Mouse (Mus musculus): Measurements from ENCODE around the gene Rbpj. TPM values are rescaled to one million over a fixed set of nuclear protein-coding genes. Genes with fewer than 3 reads are reported as not detected.
A peak's percentile ranks its signal among the peaks of the same experiment; 100 is the strongest.

The Rbpj gene
- polyA plus RNA-seq, 1 experiment = 13.3 TPM

DNA sequence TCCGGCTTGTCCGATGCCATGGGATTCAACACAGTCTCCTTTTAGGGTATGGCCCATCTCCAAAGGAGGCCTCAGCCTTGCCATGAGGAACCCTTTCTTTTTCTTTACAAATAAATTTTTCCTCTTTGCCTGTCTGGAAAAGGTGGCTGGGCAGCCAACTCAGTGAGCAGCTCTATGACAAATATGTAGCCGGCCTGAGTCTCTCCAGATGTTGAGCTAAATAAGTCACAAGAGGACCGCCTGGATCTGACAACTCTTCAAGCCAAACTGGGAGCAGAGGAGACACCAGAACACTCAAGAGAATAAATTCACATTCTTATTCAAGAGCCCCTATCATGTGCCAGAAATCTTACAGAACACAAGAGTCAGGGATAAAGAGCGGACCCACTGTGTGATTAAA, 10.5 kb upstream of the Rbpj start:
- Histone ChIP-seq H3K4me3 (ENCODE audit: insufficient read depth, low read depth, low read length) (no peak overlapping the region), H3K4me1 (ENCODE audit: control insufficient read depth, insufficient read depth, insufficient read length, low read length) (peaks cover 3% of the 10 kb centered on the region; the same call in 1 of the 2 replicates), H3K27ac (replicated peaks; ENCODE audit: low read depth, low read length) (no peak overlapping the region; the same call in 1 of the 2 replicates)

DNA sequence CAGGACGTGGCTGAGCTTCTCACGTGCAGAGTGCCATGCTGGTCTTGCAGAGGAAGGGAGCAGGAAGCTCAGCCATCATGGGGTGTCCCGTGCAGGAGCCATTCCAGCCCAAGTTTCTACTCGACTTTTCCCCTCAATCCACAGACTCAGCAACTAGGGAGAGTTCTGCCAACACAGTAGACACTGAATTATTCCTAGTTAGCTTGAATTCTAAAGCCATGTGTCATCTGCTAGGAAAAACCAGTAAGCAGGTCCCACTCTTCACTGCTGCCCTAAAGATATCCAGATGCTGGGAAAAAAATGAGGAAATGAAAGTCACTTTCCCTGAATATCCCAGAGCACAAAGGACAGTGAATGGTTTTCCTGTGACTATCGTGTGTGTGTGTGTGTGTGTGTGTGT, 5.8 kb upstream of the Rbpj start:
- Histone ChIP-seq H3K27ac (replicated peaks; ENCODE audit: low read depth, low read length) (no peak overlapping the region), H3K4me1 (ENCODE audit: control insufficient read depth, insufficient read depth, insufficient read length, low read length) (no peaks in the 10 kb centered on the region), H3K4me3 (ENCODE audit: insufficient read depth, low read depth, low read length) (no peak overlapping the region)

DNA sequence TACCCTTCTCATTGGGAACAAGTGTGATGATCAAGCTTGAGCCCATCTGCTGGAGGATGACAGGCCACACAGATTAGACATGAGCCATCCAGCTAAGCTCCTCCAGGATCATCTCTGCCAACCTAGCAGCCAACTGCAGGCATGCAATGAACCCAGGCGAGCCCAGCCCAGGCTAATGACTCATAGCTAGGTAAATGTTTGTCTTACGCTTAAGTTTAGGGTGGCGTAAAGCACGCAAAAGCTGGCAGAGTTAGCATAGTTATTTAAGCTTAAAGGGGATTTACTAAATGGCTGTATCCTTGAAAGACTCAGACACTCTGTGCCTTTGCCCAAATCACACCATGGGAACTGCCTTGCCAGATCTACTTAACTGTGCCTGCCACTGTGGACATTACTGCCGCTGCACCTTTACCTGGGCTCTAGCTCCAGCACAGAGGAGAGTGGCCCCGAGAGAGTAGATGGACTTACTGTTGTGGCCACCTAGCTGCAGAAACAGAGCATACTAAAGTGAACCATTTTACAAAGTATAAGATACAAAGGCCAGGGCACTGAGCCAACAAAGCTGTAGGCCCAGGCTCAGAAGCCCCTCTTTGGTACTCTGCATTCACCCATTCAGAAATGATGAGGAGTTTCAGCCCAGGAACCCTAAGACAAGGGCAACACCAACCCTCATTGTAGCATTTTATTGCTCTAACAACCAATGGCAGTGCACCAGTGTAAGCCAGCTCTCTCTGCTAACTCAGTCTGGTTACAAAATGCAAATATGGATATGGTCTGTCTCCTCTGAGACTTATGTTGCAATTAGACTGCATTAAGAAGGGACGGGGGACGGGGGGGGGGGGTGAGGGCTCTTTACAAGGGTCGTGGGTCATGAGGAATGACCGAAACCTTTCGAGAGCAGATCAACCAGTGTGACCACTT, 2.6 kb upstream of the Rbpj start:
- no peaks in the 10 kb centered on the region for H3K4me1 ChIP-seq (ENCODE audit: control insufficient read depth, insufficient read depth, insufficient read length, low read length)
- no peak overlapping the region for H3K4me3 ChIP-seq (ENCODE audit: insufficient read depth, low read depth, low read length)
- H3K27ac ChIP-seq (replicated peaks; ENCODE audit: low read depth, low read length) = no peak overlapping the region

DNA sequence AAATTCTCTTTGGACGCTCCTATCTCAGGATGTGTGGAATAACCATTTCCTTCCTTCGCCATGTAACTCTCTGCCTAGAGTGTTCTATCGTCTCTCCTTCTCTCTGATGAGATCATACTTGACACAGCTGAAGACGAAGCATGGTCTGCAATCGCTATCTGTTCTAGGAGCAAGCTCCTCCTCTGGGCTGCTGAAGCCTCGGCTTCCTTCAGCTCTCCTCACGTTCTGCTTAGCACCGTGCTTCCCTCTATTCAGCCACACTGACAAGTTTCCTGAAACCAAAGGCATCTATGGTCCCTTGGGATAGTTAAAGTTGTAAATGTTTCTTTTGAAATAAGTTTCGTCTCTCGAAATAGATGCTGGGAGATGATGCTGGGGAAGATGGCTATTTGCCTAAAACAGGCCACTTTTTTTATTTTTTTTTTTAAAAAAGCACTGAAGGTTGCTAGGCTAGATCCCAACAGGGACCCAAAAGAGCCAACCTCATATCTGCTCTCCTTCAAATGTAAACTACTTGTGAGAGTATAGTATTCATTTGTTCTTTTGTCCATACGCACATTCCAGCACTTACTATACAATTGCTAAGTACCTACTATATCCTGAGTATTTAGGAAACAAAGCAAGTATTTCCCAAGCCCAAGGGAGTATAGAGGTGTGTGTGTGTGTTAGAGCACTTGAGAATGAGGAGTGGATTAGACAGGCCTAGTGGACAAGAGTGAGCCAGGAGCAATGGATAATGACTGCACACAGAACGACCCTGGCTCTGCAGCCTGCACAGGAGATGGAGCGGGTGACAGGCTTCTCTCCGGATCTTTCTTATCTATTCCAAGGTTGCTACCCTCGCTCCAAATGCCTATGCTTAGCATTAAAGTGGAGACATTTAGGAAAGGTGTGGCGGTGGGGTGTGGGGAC, 726 bp downstream of the Rbpj start:
- Histone ChIP-seq H3K27ac (replicated peaks; ENCODE audit: low read depth, low read length) (peak overlapping the region; percentile 2; the same call in 1 of the 2 replicates), H3K4me3 (ENCODE audit: insufficient read depth, low read depth, low read length) (peak overlapping the region; percentile 23), H3K4me1 (ENCODE audit: control insufficient read depth, insufficient read depth, insufficient read length, low read length) (0 out of 2 replicates have a peak, but pooled peaks cover 2% of the 10 kb centered on the region)

DNA sequence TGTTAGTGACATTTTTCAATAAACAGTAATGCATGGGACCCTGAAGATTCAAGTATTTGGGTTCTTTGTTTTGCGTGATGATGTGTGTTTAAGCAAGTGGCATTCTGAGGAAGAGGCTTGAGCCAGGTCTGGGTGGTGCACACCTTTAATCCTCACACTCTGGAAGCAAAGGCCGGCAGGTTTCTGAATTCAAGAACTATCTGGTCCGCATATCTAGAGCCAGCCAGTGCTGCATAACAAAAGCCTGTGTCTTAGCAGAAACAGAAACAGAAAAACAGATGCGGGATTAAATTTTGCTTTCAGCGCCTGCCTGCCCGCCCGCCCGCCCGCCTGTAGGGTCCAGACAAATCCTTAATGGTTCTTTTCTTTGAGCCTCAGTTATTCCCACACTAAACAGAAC, 1.6 kb downstream of the Rbpj start:
- 0 out of 2 replicates have a peak, but pooled peaks cover 2% of the 10 kb centered on the region for H3K4me1 ChIP-seq (ENCODE audit: control insufficient read depth, insufficient read depth, insufficient read length, low read length)
- H3K4me3 ChIP-seq (ENCODE audit: insufficient read depth, low read depth, low read length) = no peak overlapping the region
- H3K27ac ChIP-seq (replicated peaks; ENCODE audit: low read depth, low read length) = peak overlapping the region; percentile 2; the same call in 1 of the 2 replicates

DNA sequence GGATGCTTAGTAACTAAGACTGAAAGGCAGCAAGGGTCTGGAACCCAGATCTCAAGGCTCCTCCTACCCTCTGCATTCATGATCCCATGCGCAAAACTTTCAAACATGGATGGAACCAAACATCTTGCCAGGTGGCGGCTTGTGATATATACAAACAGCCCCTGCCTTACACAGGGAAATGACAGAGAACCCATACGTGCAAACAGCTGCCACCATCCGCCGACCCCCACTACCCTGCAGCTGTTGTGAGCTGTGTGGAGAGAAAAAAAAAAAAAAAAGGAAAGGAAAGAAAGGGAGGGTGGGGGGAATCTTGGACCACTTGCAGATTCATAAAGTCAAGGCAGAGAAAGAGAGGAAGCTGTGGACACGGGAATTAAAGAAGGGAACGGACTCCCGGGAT, 2.4 kb downstream of the Rbpj start:
- Histone ChIP-seq H3K4me3 (ENCODE audit: insufficient read depth, low read depth, low read length) (peak overlapping the region; percentile 15; the same call in 1 of the 2 replicates), H3K4me1 (ENCODE audit: control insufficient read depth, insufficient read depth, insufficient read length, low read length) (0 out of 2 replicates have a peak, but pooled peaks cover 2% of the 10 kb centered on the region), H3K27ac (replicated peaks; ENCODE audit: low read depth, low read length) (0 out of 2 replicates have a peak overlapping the region, but pooled peaks have one; percentile 4)

DNA sequence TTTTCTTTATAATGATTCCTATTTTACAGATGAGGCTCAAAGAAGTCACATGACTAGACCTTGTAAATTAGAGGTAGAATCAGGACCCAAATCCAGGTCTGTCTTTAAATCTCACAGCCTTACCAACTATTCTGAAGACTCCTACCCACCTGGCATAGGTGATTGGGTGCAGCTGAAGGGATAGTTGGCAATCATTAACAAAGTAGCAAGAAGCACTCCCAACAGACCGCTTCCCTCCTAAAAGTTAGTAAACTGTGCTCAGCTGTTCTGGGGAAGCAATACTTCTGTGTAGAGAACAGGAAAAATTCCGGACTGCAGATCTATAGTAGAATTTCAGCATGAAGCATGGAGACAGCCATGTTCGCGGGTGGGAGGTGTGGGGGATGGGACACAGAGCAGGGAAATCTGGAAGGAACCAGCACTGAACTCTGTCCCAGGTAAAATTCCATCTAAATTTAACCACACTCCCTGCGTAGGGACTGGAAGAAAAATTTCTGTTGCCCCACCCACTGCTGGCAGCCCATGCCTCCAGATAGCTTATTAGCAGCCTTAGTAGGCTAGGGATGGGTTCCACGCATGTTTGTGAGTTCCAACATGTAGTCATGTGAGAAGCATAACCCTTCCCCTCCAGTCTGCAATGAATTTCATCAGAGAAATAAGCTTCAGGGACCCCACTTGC, 3.3 kb downstream of the Rbpj start:
- H3K27ac ChIP-seq (replicated peaks; ENCODE audit: low read depth, low read length) = 0 out of 2 replicates have a peak overlapping the region, but pooled peaks have one; percentile 18
- H3K4me1 ChIP-seq (ENCODE audit: control insufficient read depth, insufficient read depth, insufficient read length, low read length) = 0 out of 2 replicates have a peak, but pooled peaks cover 2% of the 10 kb centered on the region
- peak overlapping the region; percentile 2; the same call in 1 of the 2 replicates for H3K4me3 ChIP-seq (ENCODE audit: insufficient read depth, low read depth, low read length)

DNA sequence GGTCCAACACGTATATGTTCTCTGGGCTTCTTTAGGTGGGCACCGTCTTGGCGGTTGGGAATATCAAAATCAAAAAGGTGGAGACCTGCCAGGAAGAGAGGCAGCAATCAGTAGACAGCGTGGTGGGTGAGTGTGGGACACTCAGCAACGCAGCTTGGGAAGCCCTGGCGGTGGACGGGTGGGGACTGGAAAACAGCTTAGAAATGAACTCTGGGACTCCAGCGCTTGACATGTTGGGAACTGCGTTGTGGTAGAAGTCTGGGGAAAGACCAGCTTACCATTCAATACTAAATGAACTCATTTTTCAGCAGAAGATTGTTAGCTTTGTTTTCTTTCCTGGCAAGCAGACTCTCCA, 3.8 kb downstream of the Rbpj start:
- Histone ChIP-seq H3K4me3 (ENCODE audit: insufficient read depth, low read depth, low read length) (peak overlapping the region; percentile 13; the same call in 1 of the 2 replicates), H3K4me1 (ENCODE audit: control insufficient read depth, insufficient read depth, insufficient read length, low read length) (0 out of 2 replicates have a peak, but pooled peaks cover 2% of the 10 kb centered on the region), H3K27ac (replicated peaks; ENCODE audit: low read depth, low read length) (no peak overlapping the region)

DNA sequence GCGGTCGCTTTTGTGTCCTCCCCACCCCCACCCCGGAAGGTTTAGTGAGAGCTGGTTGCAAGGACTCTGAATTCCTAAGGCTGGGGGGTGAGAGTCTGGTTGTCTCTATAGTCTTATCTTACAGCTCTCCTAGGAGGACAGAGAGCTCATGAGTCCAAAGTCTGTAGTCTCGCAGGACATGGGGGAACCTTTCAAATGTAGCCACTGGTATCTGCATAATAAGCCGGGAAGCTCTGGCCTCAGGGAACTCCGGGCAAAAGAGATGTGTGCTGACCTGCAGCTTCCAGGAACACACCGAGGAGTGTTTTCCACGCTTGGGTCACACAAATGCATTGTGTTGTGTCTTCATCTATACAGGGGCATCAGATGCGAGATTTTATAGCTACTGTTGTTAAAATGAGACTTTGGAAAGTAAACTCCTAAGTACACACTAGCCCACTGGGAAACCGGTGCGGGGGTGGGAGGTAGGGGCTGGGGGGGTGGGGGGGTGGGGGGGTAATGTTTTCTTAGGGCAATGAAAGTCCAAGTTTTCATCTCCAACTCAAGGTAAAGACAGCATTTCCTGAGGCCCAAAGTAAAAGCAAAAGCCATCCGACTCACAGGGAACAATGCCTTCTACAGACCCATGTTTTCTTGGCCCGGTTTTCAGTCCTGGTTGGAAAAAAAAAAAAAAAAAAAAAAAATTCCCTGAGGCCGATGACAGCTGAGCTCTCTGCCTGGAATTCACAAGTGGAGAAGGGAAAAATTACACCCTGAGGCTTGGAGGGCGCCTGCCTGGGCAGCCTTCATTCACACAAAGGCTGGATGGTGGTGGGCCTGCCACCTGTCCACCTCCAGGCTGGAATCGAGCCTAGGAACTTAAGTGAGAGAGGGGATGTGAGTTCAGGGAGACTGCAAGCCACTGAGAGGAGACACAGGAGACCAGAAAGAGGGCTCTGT, 4.5 kb downstream of the Rbpj start:
- H3K4me1 ChIP-seq (ENCODE audit: control insufficient read depth, insufficient read depth, insufficient read length, low read length) = 0 out of 2 replicates have a peak, but pooled peaks cover 2% of the 10 kb centered on the region
- peak overlapping the region; percentile 13; the same call in 1 of the 2 replicates for H3K4me3 ChIP-seq (ENCODE audit: insufficient read depth, low read depth, low read length)
- peak overlapping the region; percentile 25; the same call in 1 of the 2 replicates for H3K27ac ChIP-seq (replicated peaks; ENCODE audit: low read depth, low read length)

DNA sequence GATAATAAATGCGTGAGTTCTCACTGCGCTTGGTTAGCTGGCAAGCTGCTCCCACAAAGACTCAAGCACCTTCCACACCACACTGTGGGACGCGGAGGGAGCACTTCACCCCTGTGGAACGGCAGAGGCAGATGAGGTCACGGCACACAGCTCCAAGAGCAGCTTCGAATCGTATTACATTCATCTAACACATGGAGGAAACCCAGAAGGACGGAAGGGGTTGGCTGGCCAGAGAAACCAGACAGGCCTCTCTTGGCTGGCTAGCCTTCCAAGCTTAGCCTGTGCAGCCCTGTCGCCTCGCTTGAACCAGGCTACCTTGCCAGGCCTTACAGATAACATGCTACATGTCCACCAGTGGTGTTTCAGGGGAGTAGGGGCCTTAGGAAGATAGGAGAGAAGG, 6.5 kb downstream of the Rbpj start:
- no peak overlapping the region for H3K27ac ChIP-seq (replicated peaks; ENCODE audit: low read depth, low read length)
- H3K4me1 ChIP-seq (ENCODE audit: control insufficient read depth, insufficient read depth, insufficient read length, low read length) = 0 out of 2 replicates have a peak, but pooled peaks cover 2% of the 10 kb centered on the region
- H3K4me3 ChIP-seq (ENCODE audit: insufficient read depth, low read depth, low read length) = no peak overlapping the region

DNA sequence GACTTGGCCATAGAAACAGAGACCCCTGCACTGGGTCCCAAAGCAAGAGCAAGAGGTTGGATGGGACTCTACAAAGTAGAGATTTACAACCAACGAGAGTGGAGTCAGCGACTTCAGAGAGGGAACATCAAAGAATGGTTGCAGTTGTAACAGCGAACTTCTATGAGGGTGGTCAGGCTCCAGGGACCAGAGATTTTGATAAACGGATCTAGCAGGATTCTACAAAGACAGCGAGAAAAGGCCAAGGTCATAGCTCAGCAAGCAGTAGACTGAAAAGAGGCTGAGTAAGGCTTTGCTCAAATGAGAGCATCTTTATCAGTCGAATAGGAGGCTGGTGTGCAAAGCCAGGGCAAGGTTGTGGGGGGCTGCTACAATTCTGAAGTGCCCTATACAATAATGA, 13.2 kb downstream of the Rbpj start:
- H3K4me3 ChIP-seq (ENCODE audit: insufficient read depth, low read depth, low read length) = no peak overlapping the region
- no peaks in the 10 kb centered on the region for H3K4me1 ChIP-seq (ENCODE audit: control insufficient read depth, insufficient read depth, insufficient read length, low read length)
- H3K27ac ChIP-seq (replicated peaks; ENCODE audit: low read depth, low read length) = no peak overlapping the region

DNA sequence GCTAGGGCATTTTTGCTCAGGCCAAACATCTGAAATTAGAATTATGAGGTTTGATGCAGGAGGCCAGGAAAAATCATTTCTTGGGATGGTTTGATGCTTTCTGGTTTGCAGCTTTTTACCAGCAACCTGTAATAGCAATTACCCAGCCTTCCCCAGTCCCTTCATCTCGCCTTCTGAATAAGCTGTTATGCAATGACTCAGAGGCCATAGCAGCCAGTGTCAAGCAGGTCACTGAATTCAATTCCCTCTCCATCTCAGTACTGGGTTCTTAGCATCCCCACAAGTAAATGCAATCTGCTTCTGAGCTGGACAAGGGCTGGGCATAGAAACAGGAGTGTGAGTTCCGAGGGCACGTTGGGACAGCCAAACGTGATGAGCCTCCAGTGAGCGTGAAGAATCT, 13.9 kb downstream of the Rbpj start:
- H3K27ac ChIP-seq (replicated peaks; ENCODE audit: low read depth, low read length) = no peak overlapping the region
- H3K4me3 ChIP-seq (ENCODE audit: insufficient read depth, low read depth, low read length) = no peak overlapping the region
- H3K4me1 ChIP-seq (ENCODE audit: control insufficient read depth, insufficient read depth, insufficient read length, low read length) = no peaks in the 10 kb centered on the region

DNA sequence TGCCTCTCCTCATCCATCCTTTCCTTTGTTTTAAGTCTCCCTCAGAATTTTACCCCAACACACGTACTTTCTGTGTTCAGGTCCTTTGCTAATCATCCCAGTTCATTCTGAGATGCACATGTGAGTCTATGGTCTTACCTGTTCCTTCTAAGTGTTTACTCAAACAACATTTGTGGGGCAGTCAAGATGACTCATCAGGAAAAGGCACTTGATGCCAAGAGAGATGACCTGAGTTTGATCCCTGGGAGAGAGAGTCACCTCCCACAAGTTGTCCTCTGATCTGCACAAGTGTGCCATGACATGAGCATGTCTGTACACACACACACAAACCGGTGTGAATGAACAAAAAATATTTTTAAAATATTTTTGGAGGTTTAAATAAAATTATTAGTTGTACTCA, 15.1 kb downstream of the Rbpj start:
- Histone ChIP-seq H3K4me3 (ENCODE audit: insufficient read depth, low read depth, low read length) (no peak overlapping the region), H3K4me1 (ENCODE audit: control insufficient read depth, insufficient read depth, insufficient read length, low read length) (no peaks in the 10 kb centered on the region), H3K27ac (replicated peaks; ENCODE audit: low read depth, low read length) (no peak overlapping the region)
